Mouse (Mus musculus) limb, embryonic 15.5 days (tissue): Measurements from ENCODE around the gene Pafah2. TPM values are rescaled to one million over a fixed set of nuclear protein-coding genes. Genes with fewer than 3 reads are reported as not detected.

Experiments used
- microRNA-seq: library from miRNA; unstranded; fragments of <30 nt; microRNA quantifications from one replicate; pipeline ENCODE4, GENCODE M21; 2016
- polyA plus RNA-seq: library from polyadenylated mRNA; unstranded; fragments of >200 nt; fragmentation: Nextera tagmentation; extraction: Ambion mirVana; gene quantifications from 2 replicates; pipeline ENCODE4 v1.2.1, GENCODE M21; 2015

Gene Pafah2
- polyA plus RNA-seq, 1 experiment from 2014 or later: 20.7 TPM

Small RNA genes within 50 kb of the gene (microRNA-seq; reads per million reads assigned to microRNA genes)
- 1.2 reads per million for gene Gm23634

Other genes starting within 250 kb of the Pafah2 start
- gene Cep85, start 209.2 kb upstream of the Pafah2 start, polyA plus RNA-seq: 43.5 and 46.6 TPM in 2 replicates
- not detected in 2 replicates for gene Gm7534, start 193.3 kb upstream of the Pafah2 start, polyA plus RNA-seq
- 0.29 TPM in 1 of 2 replicates, not detected in the other for gene Catsper4, start 168.9 kb upstream of the Pafah2 start, polyA plus RNA-seq
- gene Cnksr1, start 157.9 kb upstream of the Pafah2 start, polyA plus RNA-seq: 3.6 and 3.9 TPM in 2 replicates
- 0.22 TPM in 1 of 2 replicates, not detected in the other for gene E130218I03Rik, start 152.7 kb upstream of the Pafah2 start, polyA plus RNA-seq
- 14.3 and 15.8 TPM in 2 replicates for gene Zfp593, start 150.7 kb upstream of the Pafah2 start, polyA plus RNA-seq
- not detected in 2 replicates for gene Gm30191, start 149.4 kb upstream of the Pafah2 start, polyA plus RNA-seq
- 5.8 and 7.8 TPM in 2 replicates for gene Grrp1, start 142.2 kb upstream of the Pafah2 start, polyA plus RNA-seq
- gene Pdik1l, start 108.4 kb upstream of the Pafah2 start, polyA plus RNA-seq: 19.7 and 20.2 TPM in 2 replicates
- 3.2 and 8.0 TPM in 2 replicates for gene Trim63, start 81.2 kb upstream of the Pafah2 start, polyA plus RNA-seq
- 1.3 and 2.6 TPM in 2 replicates for gene Slc30a2, start 53.1 kb upstream of the Pafah2 start, polyA plus RNA-seq
- 6.4 and 7.8 TPM in 2 replicates for gene Extl1, start 12.5 kb upstream of the Pafah2 start, polyA plus RNA-seq
- 1,227 and 1,246 TPM in 2 replicates for gene Stmn1, start 72.0 kb downstream of the Pafah2 start, polyA plus RNA-seq
- gene Paqr7, start 100.4 kb downstream of the Pafah2 start, polyA plus RNA-seq: 6.1 and 6.3 TPM in 2 replicates
- gene Aunip, start 114.7 kb downstream of the Pafah2 start, polyA plus RNA-seq: 8.9 and 12.1 TPM in 2 replicates
- 105 and 114 TPM in 2 replicates for gene Mtfr1l, start 139.1 kb downstream of the Pafah2 start, polyA plus RNA-seq
- gene Selenon, start 155.8 kb downstream of the Pafah2 start, polyA plus RNA-seq: 17.2 and 21.9 TPM in 2 replicates